Mouse (Mus musculus) kidney, adult 2 months (tissue): ENCODE data around the gene Olfr54. TPM values are rescaled to one million over a fixed set of nuclear protein-coding genes. Genes with fewer than 3 reads are reported as not detected.

ENCODE experiments used
- DNase-seq: peaks from one replicate; pipeline ENCODE4 v3.0.0; 2021
- H3K27ac ChIP-seq: fragments of 200-500 bp; 2 replicates; pipeline ENCODE4 v1.5.1; 2012; ENCODE audit warnings: low read depth, low read length, control low read depth, inconsistent platforms; ENCODE audit not compliant: insufficient read depth
- H3K27me3 ChIP-seq: fragments of 200-500 bp; replicated peaks from 2 replicates; pipeline ENCODE4 v1.6.1; 2012; ENCODE audit warnings: mild to moderate bottlenecking, moderate library complexity, low read length, inconsistent platforms; ENCODE audit not compliant: control insufficient read depth, insufficient read depth
- H3K36me3 ChIP-seq: fragments of 200-500 bp; 2 replicates; pipeline ENCODE4 v1.6.1; 2012; ENCODE audit warnings: mild to moderate bottlenecking, moderate library complexity, low read length, inconsistent platforms; ENCODE audit not compliant: control insufficient read depth, insufficient read depth
- H3K4me1 ChIP-seq: fragments of 200-500 bp; 2 replicates; pipeline ENCODE4 v1.6.1; 2011; ENCODE audit warnings: low read length; ENCODE audit not compliant: control insufficient read depth, insufficient read depth
- H3K4me3 ChIP-seq: fragments of 200-500 bp; 2 replicates; pipeline ENCODE4 v1.5.1; 2011; ENCODE audit warnings: mild to moderate bottlenecking, low read depth, low read length, control low read depth; ENCODE audit not compliant: insufficient read depth
- CTCF ChIP-seq: fragments of 200-500 bp; conservative IDR thresholded peaks from 2 replicates; pipeline ENCODE4 v1.5.1; 2011; ENCODE audit warnings: low read depth, mild to moderate bottlenecking, control low read depth, low read length, moderate library complexity, mixed read lengths; ENCODE audit not compliant: insufficient read depth, insufficient read length
- POLR2A ChIP-seq: fragments of 200-500 bp; IDR thresholded peaks from one replicate; pipeline ENCODE4 v1.6.1; 2011; ENCODE audit warnings: low read depth, low read length, control low read depth
- whole genome bisulfite sequencing: fragments of 180-500 bp; shearing (Covaris S2); methylation state at CpG from one replicate; pipeline ENCODE4 v1.1.7; 2018; 5-methylcytosine and 5-hydroxymethylcytosine counted together
- polyA plus RNA-seq: library from polyadenylated mRNA; depleted of rRNA; stranded (reverse); fragments of >200 nt; gene quantifications from 2 replicates; pipeline ENCODE4 v1.2.3, GENCODE M21; 2012; rRNA removed

Olfr54 gene
- polyA plus RNA-seq, 1 experiment = not detected

DNA sequence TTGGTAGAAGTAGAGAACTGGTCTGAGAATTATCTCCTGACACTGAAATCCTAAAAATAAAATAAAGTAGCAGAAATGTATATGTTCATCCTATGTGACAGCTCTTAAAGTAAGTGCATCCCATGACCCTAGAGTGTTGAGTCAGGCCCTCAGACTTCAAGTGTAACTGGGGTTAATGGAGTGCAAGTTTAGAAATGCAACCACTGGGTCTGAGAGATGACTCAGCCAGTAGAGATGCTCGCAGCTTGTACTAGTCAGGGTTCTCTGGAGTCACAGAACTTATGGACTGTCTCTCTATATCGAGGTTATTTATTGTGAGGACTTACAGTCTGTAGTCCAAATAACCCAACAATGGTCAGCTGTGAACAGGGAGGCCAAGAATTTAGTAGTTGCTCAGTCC is 37.6 kb downstream of the Olfr54 start:
- Histone ChIP-seq H3K27ac (no peak overlapping the region), H3K4me1 (no peaks in the 10 kb centered on the region), H3K4me3 (no peak overlapping the region), H3K27me3 (no peaks in the 10 kb centered on the region), H3K36me3 (no peaks in the 10 kb centered on the region)
- no peak for DNase-seq
- no peak for TF ChIP-seq CTCF
- TF ChIP-seq POLR2A = no peak
- WGBS = 61% methylated on average over 2 of the region's 2 CpGs

DNA sequence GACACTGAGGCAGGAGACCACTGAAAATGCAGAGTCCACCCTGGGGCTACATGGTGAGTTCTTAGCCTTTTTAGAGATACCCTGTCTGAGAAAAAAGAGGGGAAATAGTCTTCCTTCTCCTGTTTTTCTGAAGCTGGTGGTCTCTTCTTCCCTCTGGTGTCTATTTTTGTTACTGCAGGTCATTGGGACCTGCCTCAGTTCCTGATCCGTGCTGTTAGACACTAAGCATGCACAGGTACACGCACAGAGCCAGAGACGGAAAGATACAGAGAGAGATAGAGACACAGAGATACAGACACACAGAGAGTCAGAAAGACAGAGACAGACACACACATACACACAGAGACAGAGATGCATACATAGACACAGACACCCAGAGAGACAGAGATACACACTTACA is 39.2 kb downstream of the Olfr54 start:
- 47% methylated on average over 3 of the region's 3 CpGs for WGBS
- Histone ChIP-seq H3K27ac (no peak overlapping the region), H3K4me1 (no peaks in the 10 kb centered on the region), H3K4me3 (no peak overlapping the region), H3K27me3 (no peaks in the 10 kb centered on the region), H3K36me3 (no peaks in the 10 kb centered on the region)
- TF ChIP-seq CTCF (no peak), POLR2A (no peak)
- peak; percentile 8 for DNase-seq

DNA sequence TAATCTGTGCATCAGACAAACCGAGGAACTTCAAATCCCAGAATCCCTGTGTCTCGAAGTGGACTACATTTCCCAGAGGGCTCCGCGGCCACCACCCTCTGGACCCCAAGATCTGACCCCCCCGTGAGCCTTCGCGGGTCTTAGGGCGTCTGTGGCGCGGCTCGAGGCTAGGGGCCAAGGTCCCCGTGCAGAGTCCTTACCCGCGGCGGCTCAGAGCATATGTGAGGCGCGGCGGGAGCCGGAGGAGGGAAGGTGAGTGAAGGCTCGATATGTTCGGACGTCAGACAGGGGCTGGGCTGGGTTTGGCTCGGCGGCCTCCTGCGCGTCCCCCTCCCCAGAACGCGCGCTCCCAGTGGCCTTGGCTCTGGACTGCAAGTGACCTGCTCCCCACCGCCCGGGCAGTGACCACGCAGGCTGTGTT is 45.1 kb downstream of the Olfr54 start, which contains the start of gene Zfp354a:
Gene Zfp354a, plus strand, starts transcription at position 107 of the 421 bp plus-strand sequence.
- Histone ChIP-seq H3K27me3 (no peaks in the 10 kb centered on the region), H3K36me3 (no peaks in the 10 kb centered on the region; the same call in 1 of the 2 replicates), H3K27ac (peak within 1 kb of the TSS; percentile 57), H3K4me1 (peaks cover 8% of the 10 kb centered on the region), H3K4me3 (peak within 1 kb of the TSS; percentile 91)
- DNase-seq = peak; percentile 85
- WGBS = under 1% methylated on average over 32 of the region's 32 CpGs
- TF ChIP-seq CTCF (no peak), POLR2A (no peak)

DNA sequence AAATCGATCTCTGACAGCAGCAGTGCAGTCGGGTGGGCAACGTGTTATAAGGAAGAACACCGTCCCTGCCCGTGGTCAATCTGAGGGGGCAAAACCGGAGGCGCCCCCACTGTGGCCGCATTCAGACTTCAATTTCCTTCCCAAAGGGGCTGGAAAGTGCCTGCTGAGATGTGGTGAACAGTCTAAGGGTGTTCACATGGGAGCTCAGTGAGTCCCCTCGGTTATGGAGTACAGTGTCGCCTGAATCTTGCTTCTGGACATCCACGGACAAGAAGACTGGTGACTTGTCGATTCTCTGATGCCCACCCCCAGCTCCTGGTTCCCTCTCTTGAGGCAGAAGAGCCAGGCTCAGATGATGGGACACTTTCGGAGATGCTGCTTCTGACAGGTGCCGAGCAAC is 45.6 kb downstream of the Olfr54 start:
- TF ChIP-seq POLR2A (no peak), CTCF (no peak)
- WGBS = 13% methylated on average over 14 of the region's 14 CpGs
- peaks cover 8% of the 10 kb centered on the region for H3K4me1 ChIP-seq
- peak overlapping the region; percentile 57 for H3K27ac ChIP-seq
- H3K36me3 ChIP-seq = no peaks in the 10 kb centered on the region; the same call in 1 of the 2 replicates
- no peaks in the 10 kb centered on the region for H3K27me3 ChIP-seq
- no peak for DNase-seq
- peak overlapping the region; percentile 91 for H3K4me3 ChIP-seq

DNA sequence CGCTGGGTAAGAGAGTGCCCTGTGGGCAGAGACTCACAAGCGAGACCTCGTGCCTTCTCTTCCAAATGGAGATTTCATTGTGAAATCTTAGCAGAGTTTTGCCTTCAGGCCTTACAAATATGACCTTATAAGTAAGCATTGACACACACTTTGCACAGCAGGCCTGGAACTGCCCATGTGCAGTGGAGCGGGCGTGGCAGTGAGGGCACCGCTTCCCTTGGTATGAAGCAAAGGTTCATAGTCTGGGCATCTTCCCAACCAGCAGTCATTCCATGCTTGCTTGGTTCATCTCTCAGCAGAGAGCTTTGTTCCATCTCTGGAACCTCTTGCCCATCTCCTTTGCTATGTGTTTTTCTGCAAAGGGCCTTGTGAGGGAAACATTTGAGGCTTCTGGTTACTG is 46.9 kb downstream of the Olfr54 start:
- no peak for TF ChIP-seq CTCF
- TF ChIP-seq POLR2A = no peak
- WGBS = 72% methylated on average over 6 of the region's 6 CpGs
- H3K27me3 ChIP-seq = no peaks in the 10 kb centered on the region
- DNase-seq = peak; percentile 86
- H3K27ac ChIP-seq = no peak overlapping the region
- no peak overlapping the region for H3K4me3 ChIP-seq
- no peaks in the 10 kb centered on the region; the same call in none of the 2 replicates for H3K36me3 ChIP-seq
- H3K4me1 ChIP-seq = peaks cover 8% of the 10 kb centered on the region

DNA sequence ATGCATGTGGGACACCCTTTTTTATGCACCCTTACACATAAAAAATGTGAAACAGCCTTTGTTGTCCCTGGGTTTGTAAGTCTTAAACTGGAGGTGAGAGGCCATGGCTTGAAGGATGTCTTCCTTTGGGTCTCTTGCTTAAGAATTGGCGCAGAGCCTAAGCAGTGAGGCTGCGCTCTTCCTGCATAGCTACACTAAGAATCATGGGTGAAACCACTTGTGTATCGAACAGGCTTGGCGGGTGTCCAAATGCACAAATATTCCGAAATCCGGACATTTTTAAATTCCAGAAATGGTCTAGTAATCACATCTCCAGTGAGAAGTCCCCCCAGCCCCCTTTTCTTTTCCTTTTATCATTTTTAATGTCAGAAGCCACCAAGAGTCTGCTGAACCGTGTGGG is 49.2 kb downstream of the Olfr54 start:
- H3K36me3 ChIP-seq = peaks cover 4% of the 10 kb centered on the region
- TF ChIP-seq POLR2A = no peak
- WGBS = 62% methylated on average over 7 of the region's 7 CpGs
- H3K27ac ChIP-seq = no peak overlapping the region
- H3K4me1 ChIP-seq = peaks cover 8% of the 10 kb centered on the region
- DNase-seq = peak; percentile 12
- no peak overlapping the region for H3K4me3 ChIP-seq
- H3K27me3 ChIP-seq = no peaks in the 10 kb centered on the region

DNA sequence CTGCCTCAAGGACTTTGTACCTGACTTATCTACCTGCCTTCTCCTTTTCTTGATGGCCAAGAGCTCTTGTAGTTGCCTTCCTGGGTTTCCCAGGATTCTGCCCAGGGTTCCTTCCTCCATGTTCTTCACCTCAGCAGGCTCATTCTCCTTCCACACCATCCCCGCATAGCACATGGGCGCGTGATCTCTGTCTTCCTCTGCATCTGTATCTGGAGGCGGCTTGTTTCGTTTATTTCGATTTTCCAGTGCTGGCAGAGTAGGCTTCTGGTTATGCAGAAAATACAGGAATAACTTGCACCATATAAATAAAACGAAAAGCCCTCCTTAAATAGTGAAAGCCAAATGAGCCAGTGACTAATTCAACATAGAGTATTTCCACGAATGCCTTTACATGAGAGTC is 49.8 kb downstream of the Olfr54 start:
- DNase-seq = no peak
- Histone ChIP-seq H3K27ac (no peak overlapping the region), H3K36me3 (peaks cover 10% of the 10 kb centered on the region), H3K4me1 (peaks cover 8% of the 10 kb centered on the region), H3K27me3 (no peaks in the 10 kb centered on the region), H3K4me3 (no peak overlapping the region)
- 95% methylated on average over 8 of the region's 8 CpGs for WGBS
- TF ChIP-seq POLR2A = no peak
- TF ChIP-seq CTCF = no peak

Other genes with a start within 250 kb of the Olfr54 start
- 1.2 and 1.4 TPM in 2 replicates for gene Zfp354c, start 186.5 kb upstream of the Olfr54 start, polyA plus RNA-seq
- 0.58 and 0.64 TPM in 2 replicates for gene Zfp879, start 172.7 kb upstream of the Olfr54 start, polyA plus RNA-seq
- gene Grm6, start 163.6 kb upstream of the Olfr54 start, polyA plus RNA-seq = 0.03 TPM in 1 of 2 replicates, not detected in the other
- 0.92 and 0.99 TPM in 2 replicates for gene Zfp454, start 126.6 kb upstream of the Olfr54 start, polyA plus RNA-seq
- 2.6 and 2.7 TPM in 2 replicates for gene Zfp2, start 98.1 kb upstream of the Olfr54 start, polyA plus RNA-seq
- 0.49 and 0.75 TPM in 2 replicates for gene Zfp354b, start 82.6 kb upstream of the Olfr54 start, polyA plus RNA-seq
- gene 4933414I15Rik, start 70.5 kb upstream of the Olfr54 start, polyA plus RNA-seq = not detected in 2 replicates
- gene Prop1, start 60.5 kb upstream of the Olfr54 start, polyA plus RNA-seq = not detected in 2 replicates
- not detected in 2 replicates for gene Olfr1378, start 47.7 kb upstream of the Olfr54 start, polyA plus RNA-seq
- gene Olfr1377, start 32.3 kb upstream of the Olfr54 start, polyA plus RNA-seq = not detected in 2 replicates
- not detected in 2 replicates for gene Olfr51, start 10.6 kb upstream of the Olfr54 start, polyA plus RNA-seq
- not detected in 2 replicates for gene Olfr1375, start 33.9 kb downstream of the Olfr54 start, polyA plus RNA-seq
- 2.2 and 5.2 TPM in 2 replicates for gene Zfp354a, start 45.0 kb downstream of the Olfr54 start, polyA plus RNA-seq
- gene Gm12569, start 206.2 kb downstream of the Olfr54 start, polyA plus RNA-seq = not detected in 2 replicates
- 27.0 and 27.4 TPM in 2 replicates for gene Clk4, start 247.5 kb downstream of the Olfr54 start, polyA plus RNA-seq
- gene BC049762, start 248.8 kb downstream of the Olfr54 start, polyA plus RNA-seq = 2.8 and 3.3 TPM in 2 replicates